Mouse (Mus musculus): ENCODE results near the gene Epb41l2.

GRCm38 (mm10) chr10:25310736-25311135 lies 48.9 kb upstream of the Epb41l2 start:
- no peak for TF ChIP-seq POLR2A (IDR thresholded peaks at IDR 0.05; ENCODE audit: low read depth, low read length)
- no peak for TF ChIP-seq CTCF (IDR thresholded peaks at IDR 0.05; ENCODE audit: extremely low read depth, insufficient read depth, insufficient read length, insufficient replicate concordance)

Measured in spleen, adult 2 months (tissue).